Mouse (Mus musculus) thymus, adult 18-20 months (tissue): Measurements from ENCODE around the gene Ttk.

Experiments
- DNase-seq, 2 experiments: peaks; one replicate each; pipeline ENCODE4 v3.0.0; 2022; ENCODE audit warnings: mixed read lengths in 2 of 2

The Ttk gene

GRCm38 (mm10) chr9:83833811-83834747, at the start of gene Ttk:
Ttk (plus strand) TSS chr9:83834689.
- DNase-seq = peak; percentile 82 to 87

- DNase-seq = no peak
Observed at GRCm38 (mm10) chr9:83785501-83785900, 49.0 kb upstream of the Ttk start.

GRCm38 (mm10) chr9:83789326-83789725, 45.2 kb upstream of the Ttk start:
- DNase-seq = no peak

- DNase-seq = no peak
Observed at GRCm38 (mm10) chr9:83796875-83797274, 37.6 kb upstream of the Ttk start.

- DNase-seq = no peak
Observed at GRCm38 (mm10) chr9:83797898-83798297, 36.6 kb upstream of the Ttk start.

- DNase-seq = no peak
Observed at GRCm38 (mm10) chr9:83804341-83804740, 30.1 kb upstream of the Ttk start.

GRCm38 (mm10) chr9:83805164-83805976, 29.1 kb upstream of the Ttk start:
- no peak for DNase-seq

GRCm38 (mm10) chr9:83805977-83806815, 28.3 kb upstream of the Ttk start, which contains the start of gene Elovl4:
Elovl4 (minus strand) TSS chr9:83806277.
- DNase-seq = peak; percentile 22 to 23

GRCm38 (mm10) chr9:83807562-83807961, 26.9 kb upstream of the Ttk start:
- DNase-seq = no peak

- DNase-seq = no peak
Observed at GRCm38 (mm10) chr9:83819188-83819587, 15.3 kb upstream of the Ttk start.

- no peak for DNase-seq
Observed at GRCm38 (mm10) chr9:83820976-83821375, 13.5 kb upstream of the Ttk start.

GRCm38 (mm10) chr9:83822925-83823324, 11.6 kb upstream of the Ttk start:
- no peak for DNase-seq

GRCm38 (mm10) chr9:83829896-83830295, 4.6 kb upstream of the Ttk start:
- no peak for DNase-seq

- DNase-seq = no peak
Observed at GRCm38 (mm10) chr9:83831152-83831551, 3.3 kb upstream of the Ttk start.

- DNase-seq = no peak
Observed at GRCm38 (mm10) chr9:83834748-83835313, 342 bp downstream of the Ttk start.

GRCm38 (mm10) chr9:83852464-83852863, 18.0 kb downstream of the Ttk start:
- no peak for DNase-seq

GRCm38 (mm10) chr9:83865165-83865564, 30.7 kb downstream of the Ttk start:
- no peak for DNase-seq

GRCm38 (mm10) chr9:83882191-83882590, 47.7 kb downstream of the Ttk start:
- DNase-seq = no peak

- DNase-seq = no peak
Observed at GRCm38 (mm10) chr9:83886149-83886548, 51.7 kb downstream of the Ttk start.

- DNase-seq = no peak
Observed at GRCm38 (mm10) chr9:83888214-83888613, 53.7 kb downstream of the Ttk start.

- no peak for DNase-seq
Observed at GRCm38 (mm10) chr9:83893073-83893472, 58.6 kb downstream of the Ttk start.

GRCm38 (mm10) chr9:83893767-83894330, 59.4 kb downstream of the Ttk start:
- no peak for DNase-seq
